Mouse (Mus musculus): ENCODE results near the gene Tspan5. TPM values are rescaled to one million over a fixed set of nuclear protein-coding genes. Genes with fewer than 3 reads are reported as not detected.

Gene Tspan5
- total RNA-seq, 2 experiments from 2014 or later: 31.2 to 39.1 TPM

GRCm38 (mm10) chr3:138867149-138867848 lies 125.3 kb downstream of the Tspan5 start:
- no peak for ATAC-seq (replicated peaks; ENCODE audit: poor library complexity, severe bottlenecking)

DNA sequence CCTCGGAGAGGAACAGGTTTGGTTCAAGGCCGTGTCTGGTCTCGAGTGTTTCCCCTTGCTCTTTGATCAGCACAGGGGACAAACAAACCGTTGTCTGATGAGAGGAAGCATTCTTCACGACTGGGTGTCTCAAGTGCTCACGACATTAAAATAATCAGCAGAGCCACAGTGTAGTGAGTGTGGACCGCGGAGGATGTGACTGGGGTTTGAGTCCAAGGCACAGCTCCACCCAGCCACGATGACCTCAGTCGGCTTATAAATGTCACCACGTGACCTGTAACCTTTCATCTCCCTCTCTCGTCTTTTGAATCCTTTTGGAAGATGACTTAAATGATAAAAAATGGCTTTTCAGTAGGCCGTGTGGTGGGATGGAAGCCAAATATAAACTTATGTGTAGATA lies 126.4 kb downstream of the Tspan5 start:
- no peak for ATAC-seq (replicated peaks; ENCODE audit: poor library complexity, severe bottlenecking)

- no peak for ATAC-seq (replicated peaks; ENCODE audit: poor library complexity, severe bottlenecking)
Measured at GRCm38 (mm10) chr3:138875282-138875681, 133.3 kb downstream of the Tspan5 start.

GRCm38 (mm10) chr3:138875936-138876335 lies 133.9 kb downstream of the Tspan5 start:
- ATAC-seq (replicated peaks; ENCODE audit: poor library complexity, severe bottlenecking): no peak

DNA sequence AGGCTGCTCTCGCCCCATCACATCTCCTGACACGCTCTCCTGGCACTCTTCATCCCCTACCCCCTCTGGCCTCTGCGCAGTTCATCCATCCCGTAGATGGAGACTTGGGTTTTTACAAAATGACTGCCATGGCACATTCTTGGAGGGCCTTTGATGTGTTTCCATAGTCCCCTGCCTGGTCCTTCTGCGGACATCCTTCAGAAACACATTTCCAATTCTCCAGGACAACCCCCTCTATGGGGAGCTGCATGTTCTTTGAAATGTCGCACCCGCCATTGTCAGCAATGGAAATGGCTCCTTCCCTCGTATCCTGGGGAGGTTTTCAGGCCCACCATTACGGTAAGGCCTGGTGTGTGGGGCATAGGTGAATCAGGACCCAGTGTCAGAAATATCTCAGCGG lies 134.4 kb downstream of the Tspan5 start:
- no peak for ATAC-seq (replicated peaks; ENCODE audit: poor library complexity, severe bottlenecking)

DNA sequence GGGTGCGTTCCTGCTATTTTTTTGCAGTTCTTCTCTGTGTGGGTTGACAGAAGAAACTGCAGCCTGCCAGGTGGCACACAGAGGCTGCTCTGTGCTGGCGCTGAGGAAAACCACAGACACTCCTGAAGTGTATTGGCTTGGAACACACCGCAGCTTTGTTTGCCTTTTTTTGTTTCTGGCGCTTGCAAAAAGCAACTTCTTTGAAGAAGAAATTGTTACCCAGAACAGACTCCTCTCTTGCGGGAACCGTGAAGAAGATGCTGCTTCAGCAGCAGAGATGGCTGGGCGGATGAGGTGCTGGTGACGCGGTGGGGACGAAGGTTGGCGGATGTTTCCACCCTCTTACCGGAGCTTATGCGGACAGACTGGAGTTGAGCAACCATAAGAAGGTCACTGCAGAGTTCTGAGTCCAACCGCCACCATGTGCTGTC lies 135.0 kb downstream of the Tspan5 start:
- ATAC-seq (replicated peaks; ENCODE audit: poor library complexity, severe bottlenecking): no peak

DNA sequence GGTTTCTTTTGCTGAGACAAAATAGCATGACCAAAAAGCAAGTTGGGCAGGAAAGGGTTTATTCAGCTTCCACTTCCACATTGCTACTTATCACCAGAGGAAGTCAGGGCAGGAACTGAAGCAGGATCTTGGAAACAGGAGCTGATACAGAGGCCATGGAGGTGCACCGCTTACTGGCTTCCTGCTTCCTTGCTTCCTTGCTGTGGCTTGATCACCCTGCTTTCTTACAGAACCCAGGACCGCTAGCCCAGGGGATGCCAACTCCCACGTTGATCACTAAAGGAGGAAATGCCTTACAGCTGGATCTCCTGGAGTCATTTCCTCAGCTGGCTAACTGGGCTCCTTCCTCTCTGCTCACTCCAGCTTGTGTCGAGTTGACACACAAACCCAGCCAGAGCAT lies 135.7 kb downstream of the Tspan5 start:
- ATAC-seq (replicated peaks; ENCODE audit: poor library complexity, severe bottlenecking): no peak

GRCm38 (mm10) chr3:138880999-138881724 lies 139.2 kb downstream of the Tspan5 start:
- ATAC-seq (replicated peaks; ENCODE audit: poor library complexity, severe bottlenecking): no peak

DNA sequence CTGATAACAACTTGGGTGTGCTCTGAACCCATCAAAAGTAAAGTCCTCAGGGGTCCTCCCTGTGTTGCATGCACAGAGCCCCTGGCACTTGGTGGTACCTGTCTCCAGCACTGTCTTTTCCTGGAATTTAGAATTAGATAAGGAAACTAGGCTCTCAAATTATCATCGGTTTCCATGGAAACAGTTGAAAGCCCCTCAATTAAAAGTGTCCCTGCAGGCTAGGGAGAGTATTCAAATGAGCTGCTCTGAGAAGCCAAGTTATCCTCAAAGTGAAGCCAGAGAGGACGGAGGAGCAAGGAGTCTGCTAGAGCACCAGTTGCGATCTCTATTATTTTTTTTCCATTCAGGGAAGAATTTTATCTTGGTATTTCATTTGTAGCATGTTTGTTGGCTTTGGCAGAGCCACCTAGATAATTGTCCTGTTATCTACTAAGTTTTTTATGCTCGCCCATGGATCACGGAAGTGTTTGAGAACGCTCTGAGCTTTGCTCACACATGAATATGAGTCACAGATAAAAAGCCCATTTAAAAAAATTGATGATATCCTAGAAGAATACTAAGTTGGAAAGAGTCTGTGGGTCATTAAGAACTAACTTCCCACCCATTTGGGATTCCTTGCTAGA lies 139.8 kb downstream of the Tspan5 start:
- ATAC-seq (replicated peaks; ENCODE audit: poor library complexity, severe bottlenecking): no peak

DNA sequence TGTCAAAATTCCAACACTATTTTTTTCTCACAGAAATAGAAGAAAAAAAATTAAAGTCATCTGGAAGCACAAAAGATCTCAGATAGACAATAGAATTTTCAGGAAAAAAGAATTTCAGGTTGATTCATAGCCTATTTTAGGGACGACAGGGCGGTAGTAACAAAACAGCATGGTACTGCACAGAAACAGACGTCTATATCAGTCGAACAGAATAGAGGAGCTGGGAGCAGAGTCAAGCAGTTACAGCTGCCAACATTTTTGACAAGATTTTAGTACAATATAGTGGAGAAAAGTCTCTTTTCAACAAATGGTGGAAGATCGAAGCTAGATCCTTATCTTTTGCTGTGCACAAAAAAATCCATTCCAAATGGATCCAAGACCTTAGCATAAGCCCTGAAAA lies 144.1 kb downstream of the Tspan5 start:
- ATAC-seq (replicated peaks; ENCODE audit: poor library complexity, severe bottlenecking): no peak

- no peak for ATAC-seq (replicated peaks; ENCODE audit: poor library complexity, severe bottlenecking)
Measured at GRCm38 (mm10) chr3:138889214-138889613, 147.2 kb downstream of the Tspan5 start.

GRCm38 (mm10) chr3:138889769-138890295 lies 147.8 kb downstream of the Tspan5 start:
- no peak for ATAC-seq (replicated peaks; ENCODE audit: poor library complexity, severe bottlenecking)

DNA sequence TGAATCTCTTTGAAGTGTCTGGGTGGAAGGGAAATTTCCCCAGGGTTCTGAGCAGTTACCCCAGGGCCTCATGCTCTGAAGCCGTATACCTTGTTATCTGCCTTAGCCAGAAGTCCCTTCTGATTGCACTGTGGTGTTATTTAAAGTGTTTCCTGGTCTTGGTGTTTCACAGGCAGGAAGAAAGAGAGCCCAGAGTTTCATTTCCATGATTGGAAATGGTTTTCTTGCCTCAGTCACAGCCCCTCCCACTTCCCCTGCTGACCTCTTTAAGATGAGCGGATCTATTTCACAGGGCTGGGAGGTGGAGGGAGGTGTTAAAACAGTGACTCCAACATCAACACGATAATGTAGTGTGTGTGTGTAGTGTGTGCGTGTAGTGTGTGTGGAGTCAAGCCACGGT lies 151.5 kb downstream of the Tspan5 start:
- peak; percentile 61 for ATAC-seq (replicated peaks; ENCODE audit: poor library complexity, severe bottlenecking)

- no peak for ATAC-seq (replicated peaks; ENCODE audit: poor library complexity, severe bottlenecking)
Measured at GRCm38 (mm10) chr3:138897500-138897899, 155.5 kb downstream of the Tspan5 start.

- no peak for ATAC-seq (replicated peaks; ENCODE audit: poor library complexity, severe bottlenecking)
Measured at GRCm38 (mm10) chr3:138898055-138898454, 156.1 kb downstream of the Tspan5 start.

- no peak for ATAC-seq (replicated peaks; ENCODE audit: poor library complexity, severe bottlenecking)
Measured at GRCm38 (mm10) chr3:138900571-138901141, 158.7 kb downstream of the Tspan5 start.

- ATAC-seq (replicated peaks; ENCODE audit: poor library complexity, severe bottlenecking): no peak
Measured at GRCm38 (mm10) chr3:138905678-138906077, 163.7 kb downstream of the Tspan5 start.

DNA sequence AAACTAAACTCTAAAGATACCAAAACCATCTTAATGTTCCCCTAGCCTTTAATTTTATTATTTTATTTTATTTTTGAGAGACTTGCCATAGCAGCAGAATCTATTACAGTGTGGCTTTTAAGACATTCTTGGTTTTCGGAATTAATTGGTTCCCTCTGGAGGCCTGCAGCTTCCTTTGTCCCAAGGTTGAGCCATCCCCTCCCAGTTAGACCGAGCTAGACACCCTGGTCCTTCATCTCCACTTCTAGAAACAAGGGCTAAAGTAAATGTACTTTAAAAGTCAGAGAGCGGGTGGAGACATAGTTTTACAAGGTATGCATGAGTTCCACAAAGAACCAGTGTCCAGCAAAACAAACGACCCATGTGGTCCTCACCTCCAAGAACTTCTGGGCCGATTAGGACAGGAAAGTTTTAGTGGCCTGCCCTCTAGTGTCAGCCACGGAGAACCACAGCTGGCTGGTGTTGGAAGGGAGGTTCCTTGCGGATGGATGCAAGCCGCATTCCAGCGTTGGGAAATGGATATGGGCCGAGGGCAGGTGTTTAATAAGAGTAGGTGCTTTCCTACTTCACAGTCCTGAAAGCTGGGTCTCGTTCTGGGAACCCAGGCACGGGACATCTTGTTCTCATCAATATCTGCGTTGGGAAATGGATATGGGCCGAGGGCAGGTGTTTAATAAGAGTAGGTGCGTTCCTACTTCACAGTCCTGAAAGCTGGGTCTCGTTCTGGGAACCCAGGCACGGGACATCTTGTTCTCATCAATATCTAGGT lies 164.3 kb downstream of the Tspan5 start:
- ATAC-seq (replicated peaks; ENCODE audit: poor library complexity, severe bottlenecking): peak; percentile 87

- no peak for ATAC-seq (replicated peaks; ENCODE audit: poor library complexity, severe bottlenecking)
Measured at GRCm38 (mm10) chr3:138909313-138909712, 167.3 kb downstream of the Tspan5 start.

DNA sequence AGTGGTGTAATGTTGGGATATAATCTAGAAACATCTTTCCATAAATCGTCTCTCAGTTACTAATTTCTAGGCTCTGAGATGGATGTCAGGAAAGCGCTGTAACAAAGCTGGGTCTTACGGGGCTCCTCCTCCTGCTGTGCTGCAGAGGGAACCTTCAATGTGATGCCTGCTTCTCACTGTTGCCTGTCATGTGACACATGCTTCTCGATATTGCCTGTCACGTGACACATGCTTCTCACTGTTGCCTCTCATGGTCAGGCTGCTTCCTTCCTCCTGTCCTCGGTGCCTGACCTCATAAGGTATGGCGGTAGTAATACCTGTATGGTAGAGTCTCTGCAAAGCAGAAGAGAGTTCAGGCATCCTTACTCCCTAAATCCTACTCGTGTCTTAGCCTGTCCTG lies 170.5 kb downstream of the Tspan5 start:
- no peak for ATAC-seq (replicated peaks; ENCODE audit: poor library complexity, severe bottlenecking)

Measured in granulocyte monocyte progenitor cell, adult 5-6 weeks (primary cell).